Mouse (Mus musculus): Measurements from ENCODE around the gene Gabarapl2.

Gene Gabarapl2

GRCm38 (mm10) chr8:111968541-111968940, 28.0 kb downstream of the Gabarapl2 start:
- CTCF ChIA-PET = no interaction called here

- CTCF ChIA-PET = interaction anchor here (0.5 kb wide), 1 partner anchor 775 kb away, joined by 4 read pairs; no protein-coding TSS in a partner anchor
Measured at GRCm38 (mm10) chr8:111968991-111969390, 28.5 kb downstream of the Gabarapl2 start.

DNA sequence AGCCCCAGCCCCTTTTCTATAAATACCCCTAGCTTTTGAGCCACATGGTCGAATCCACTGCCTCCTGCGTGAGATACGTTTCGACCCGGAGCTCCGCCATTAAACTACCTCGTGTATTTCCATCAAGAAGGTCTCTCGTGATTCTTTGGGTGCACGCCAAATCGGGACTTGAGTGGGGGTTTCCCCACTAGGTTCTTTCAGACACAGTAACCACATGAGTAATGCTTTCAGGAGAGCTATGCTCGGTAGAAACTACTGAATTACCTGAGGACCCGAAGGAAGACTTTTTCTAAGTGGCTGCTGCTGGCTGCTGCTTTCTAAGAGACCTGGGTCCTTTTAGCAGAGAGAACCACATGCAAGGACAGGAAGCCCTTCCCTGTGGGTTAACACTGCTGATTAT, 33.6 kb downstream of the Gabarapl2 start:
- CTCF ChIA-PET = no interaction called here

DNA sequence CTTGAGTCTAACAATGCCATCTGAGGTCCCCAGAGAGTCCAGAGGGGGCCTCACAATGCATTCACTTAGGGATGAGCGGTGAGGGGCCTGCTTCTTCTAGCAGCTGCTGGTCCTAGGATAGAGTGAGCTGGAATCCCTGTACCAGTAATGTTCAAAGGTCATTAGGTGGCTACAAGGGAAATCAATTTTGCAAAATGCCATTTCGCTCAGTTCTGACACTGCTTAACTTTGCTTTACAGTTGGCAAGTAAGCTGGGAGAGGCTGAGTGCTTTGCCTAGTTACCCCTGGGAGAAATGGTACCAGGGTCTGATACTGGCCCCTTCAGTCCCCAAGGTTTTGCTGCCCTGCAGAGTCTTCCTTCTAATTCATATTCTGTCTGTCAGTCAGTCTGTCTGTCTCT, 35.2 kb downstream of the Gabarapl2 start:
- CTCF ChIA-PET = no interaction called here

- CTCF ChIA-PET = no interaction called here
Measured at GRCm38 (mm10) chr8:111976326-111976725, 35.8 kb downstream of the Gabarapl2 start.

GRCm38 (mm10) chr8:111978147-111978546, 37.6 kb downstream of the Gabarapl2 start:
- CTCF ChIA-PET = interaction anchor here (0.6 kb wide), 1 partner anchor 82 kb away, joined by 9 read pairs; no protein-coding TSS in a partner anchor

DNA sequence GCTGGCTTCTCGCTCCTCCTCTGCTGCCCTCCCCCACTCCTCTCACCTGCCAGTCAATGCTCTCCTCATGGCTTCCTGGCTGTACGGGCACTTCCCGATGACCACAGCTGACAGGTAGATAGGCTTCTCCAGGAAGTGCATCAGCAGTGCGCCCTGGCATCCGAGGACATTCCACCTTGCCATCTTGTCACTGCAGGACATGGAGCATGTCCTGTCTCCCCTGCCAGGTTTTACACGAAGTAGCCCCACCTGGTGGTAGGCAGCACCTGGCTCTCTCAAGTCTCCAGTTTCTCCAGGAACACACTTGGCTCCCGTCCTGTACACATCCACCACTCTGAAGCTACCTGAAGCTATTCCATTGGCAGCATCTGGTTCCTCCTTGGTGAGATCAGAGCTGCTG, 41.6 kb downstream of the Gabarapl2 start:
- CTCF ChIA-PET = no interaction called here

GRCm38 (mm10) chr8:111984511-111984910, 44.0 kb downstream of the Gabarapl2 start:
- CTCF ChIA-PET = no interaction called here

DNA sequence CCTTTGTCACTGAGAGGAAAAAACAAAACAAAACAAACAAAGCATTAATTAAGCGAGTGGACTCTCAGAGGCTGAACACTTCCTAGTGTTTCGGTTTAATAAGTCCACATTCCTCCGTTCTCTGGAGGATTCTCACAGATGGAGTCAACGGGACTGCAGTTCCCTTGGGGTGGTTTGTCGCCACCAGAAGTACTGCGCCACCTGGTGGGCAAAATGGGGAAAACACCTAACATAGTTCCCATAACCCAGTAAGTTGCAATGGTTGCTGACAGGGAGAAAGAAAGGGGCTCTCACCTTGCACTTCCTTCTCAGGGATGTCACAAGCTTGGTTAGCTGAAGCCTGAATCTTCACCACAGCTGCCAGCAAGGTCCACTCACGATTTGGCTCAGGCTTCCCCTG, 49.4 kb downstream of the Gabarapl2 start:
- CTCF ChIA-PET = interaction anchor here (0.6 kb wide), 1 partner anchor 72 kb away, joined by 13 read pairs; no protein-coding TSS in a partner anchor

GRCm38 (mm10) chr8:111991278-111991677, 50.8 kb downstream of the Gabarapl2 start:
- CTCF ChIA-PET = interaction anchor here (1.1 to 1.4 kb wide), 2 partner anchors 109 to 113 kb away, joined by 3 to 6 read pairs; no protein-coding TSS in a partner anchor

- CTCF ChIA-PET = interaction anchor here (0.7 to 1.4 kb wide), 2 partner anchors 60 to 114 kb away, joined by 3 to 6 read pairs; no protein-coding TSS in a partner anchor
Measured at GRCm38 (mm10) chr8:111992013-111992702, 51.7 kb downstream of the Gabarapl2 start, which contains the start of gene Adat1. Gene Adat1 (minus strand): TSS chr8:111992302.

DNA sequence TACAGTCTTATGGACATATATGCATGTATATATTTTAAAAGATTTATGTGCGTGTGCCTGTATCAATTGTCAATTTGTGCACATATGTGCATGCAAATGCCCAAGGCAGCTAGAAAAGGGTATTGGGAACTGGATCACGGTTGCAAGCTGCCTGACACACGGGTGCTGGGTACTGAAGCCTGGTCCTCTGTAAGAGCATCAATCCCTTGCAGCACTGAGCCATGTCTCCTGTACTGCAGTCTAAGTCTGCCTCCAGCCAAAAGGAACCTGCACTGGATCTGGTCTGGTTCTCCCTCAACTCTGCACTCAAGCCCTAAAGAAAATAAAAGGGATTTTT, 52.2 kb downstream of the Gabarapl2 start:
- CTCF ChIA-PET = interaction anchor here (0.6 kb wide), 1 partner anchor 138 kb away, joined by 3 read pairs; the partner anchor contains the start of gene Cfdp1
